Mouse (Mus musculus) liver, embryonic 13.5 days (tissue): ENCODE data around the gene Rpl28. TPM values are rescaled to one million over a fixed set of nuclear protein-coding genes. Genes with fewer than 3 reads are reported as not detected.
"Not testable (repeated sequence)": the region's sequence is repeated elsewhere in the genome, so short reads cannot be mapped to it uniquely, and the experiment has no call there.

Source experiments
- ATAC-seq: fragments of 200-750 bp; cut with Nextera tagmentation; 2 replicates; pipeline ENCODE4 v1.8.0; 2017; ENCODE audit warnings: low read depth, mild to moderate bottlenecking, moderate number of reproducible peaks, moderate library complexity
- DNase-seq: peaks from one replicate; pipeline ENCODE4 v3.0.0; 2022
- H3K27ac ChIP-seq: fragments of 300-500 bp; sonication (generic); 2 replicates; pipeline ENCODE4 v1.5.1; 2015; ENCODE audit warnings: moderate library complexity, mild to moderate bottlenecking, inconsistent platforms
- H3K27me3 ChIP-seq: fragments of 300-500 bp; sonication (generic); 2 replicates; pipeline ENCODE4 v1.6.1; 2015; ENCODE audit warnings: mild to moderate bottlenecking, inconsistent platforms
- H3K36me3 ChIP-seq: fragments of 300-500 bp; sonication (generic); 2 replicates; pipeline ENCODE4 v1.6.1; 2015; ENCODE audit warnings: mild to moderate bottlenecking, inconsistent platforms
- H3K4me1 ChIP-seq: fragments of 300-500 bp; sonication (generic); replicated peaks from 2 replicates; pipeline ENCODE4 v1.6.1; 2015; ENCODE audit warnings: inconsistent platforms
- H3K4me2 ChIP-seq: fragments of 300-500 bp; sonication (generic); 2 replicates; pipeline ENCODE4 v1.6.1; 2015; ENCODE audit warnings: inconsistent platforms, mild to moderate bottlenecking, moderate library complexity
- H3K4me3 ChIP-seq: fragments of 300-500 bp; sonication (generic); replicated peaks from 2 replicates; pipeline ENCODE4 v1.5.1; 2015; ENCODE audit warnings: mild to moderate bottlenecking, inconsistent platforms
- H3K9ac ChIP-seq: fragments of 300-500 bp; sonication (generic); 2 replicates; pipeline ENCODE4 v1.6.1; 2015; ENCODE audit warnings: mild to moderate bottlenecking, inconsistent platforms
- H3K9me3 ChIP-seq: fragments of 300-500 bp; sonication (generic); replicated peaks from 2 replicates; pipeline ENCODE4 v1.6.1; 2016; ENCODE audit warnings: inconsistent platforms
- WGBS: fragments of 180-500 bp; shearing (Covaris S2); methylation state at CpG from one replicate; pipeline ENCODE4 v1.1.7; 2015; ENCODE audit not compliant: insufficient replicate concordance; 5-methylcytosine and 5-hydroxymethylcytosine counted together
- polyA plus RNA-seq: library from polyadenylated mRNA; unstranded; fragments of >200 nt; fragmentation: Nextera tagmentation; extraction: Ambion mirVana; gene quantifications from 2 replicates; pipeline ENCODE4 v1.2.1, GENCODE M21; 2015

Rpl28 gene
- polyA plus RNA-seq, 1 experiment from 2014 or later, result 279 TPM

DNA sequence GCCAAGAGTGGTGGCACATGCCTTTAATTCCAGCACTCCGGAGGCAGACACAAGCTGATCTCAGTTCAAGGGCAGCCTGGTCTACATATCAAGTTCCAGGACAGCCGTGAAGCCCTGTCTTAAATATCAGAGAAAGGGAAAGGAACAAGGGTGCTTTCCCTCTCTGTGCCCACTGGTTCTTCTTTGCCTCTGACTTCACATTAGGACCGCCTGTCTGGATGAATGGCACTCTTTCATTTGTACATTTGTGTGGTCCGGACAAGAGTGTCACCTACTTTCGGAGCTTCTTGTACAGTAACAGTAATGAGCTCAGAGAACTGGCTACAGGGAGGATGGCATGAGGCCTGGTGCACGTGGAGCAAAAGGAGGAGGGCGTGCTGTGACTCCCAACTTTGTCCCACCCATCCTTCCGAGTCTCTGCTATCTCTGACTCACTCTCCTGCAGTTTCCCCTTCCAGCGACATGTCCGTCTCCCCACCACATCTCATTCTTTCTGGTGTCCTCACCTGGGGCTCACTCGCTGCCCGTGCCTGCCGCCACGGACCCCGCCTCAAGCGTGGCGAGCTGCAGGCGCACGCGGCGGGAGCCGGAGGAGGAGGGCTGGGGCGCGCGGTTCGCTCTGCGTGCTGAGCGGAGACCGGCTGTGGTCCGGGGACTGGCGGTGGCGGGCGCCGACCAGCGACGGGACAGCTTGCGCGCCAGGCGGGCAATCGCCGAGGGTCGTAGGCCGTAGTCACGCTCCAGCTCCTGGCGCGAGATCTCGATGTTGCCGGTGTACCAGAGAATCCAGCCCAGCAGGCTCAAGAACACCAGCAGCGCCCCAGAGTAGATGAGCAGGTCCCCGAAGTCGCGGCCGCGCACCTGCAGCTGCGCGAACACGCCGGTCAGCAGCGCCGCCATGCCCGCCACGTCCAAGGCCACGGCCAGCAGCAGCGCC is 3.9 kb upstream of the Rpl28 start:
- H3K27ac ChIP-seq, result peak overlapping the region; percentile 81
- H3K27me3 ChIP-seq, result no peaks in the 10 kb centered on the region
- H3K4me1 ChIP-seq, result peaks cover 53% of the 10 kb centered on the region
- peaks cover 20% of the 10 kb centered on the region for H3K36me3 ChIP-seq
- DNase-seq (peak; percentile 60), ATAC-seq (peak; percentile 45)
- H3K4me2 ChIP-seq, result peak overlapping the region; percentile 96
- peak overlapping the region; percentile 91 for H3K9ac ChIP-seq
- H3K4me3 ChIP-seq, result peak overlapping the region; percentile 76
- 2% methylated on average over 64 of the region's 64 CpGs for WGBS
- H3K9me3 ChIP-seq, result no peaks in the 10 kb centered on the region

DNA sequence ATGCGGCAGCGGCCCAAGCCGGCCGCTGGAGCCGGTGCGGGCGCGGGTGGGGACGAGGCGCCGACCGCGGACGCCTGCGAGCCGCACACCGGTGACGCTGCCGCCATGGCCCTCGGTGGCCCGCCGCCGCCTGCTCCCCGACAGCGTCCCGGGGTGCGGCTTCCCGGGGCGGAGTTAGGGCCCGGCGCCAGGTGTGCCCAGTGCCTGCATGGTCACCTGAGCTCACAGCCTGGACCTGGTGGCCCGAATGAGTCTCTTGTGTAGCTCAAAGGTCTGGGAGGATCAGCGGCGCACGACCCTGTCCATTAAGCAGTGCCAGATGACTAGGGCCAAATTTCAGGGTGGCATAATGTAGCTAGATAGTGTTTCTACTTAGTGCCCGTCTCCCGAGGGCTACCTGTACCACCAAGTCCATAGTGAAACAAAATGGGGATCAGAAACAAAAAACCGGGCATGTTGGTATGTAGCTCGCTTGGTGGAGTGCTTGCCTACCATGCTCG is 3.2 kb upstream of the Rpl28 start, which contains the start of gene Tmem238:
Tmem238 (minus strand) TSS at position 221 of the 500 bp plus-strand sequence.
- DNase-seq (peak; percentile 51), ATAC-seq (peak; percentile 25)
- Histone ChIP-seq H3K36me3 (peaks cover 25% of the 10 kb centered on the region), H3K4me1 (peaks cover 53% of the 10 kb centered on the region), H3K27me3 (no peaks in the 10 kb centered on the region), H3K4me2 (peak within 1 kb of the TSS; percentile 96), H3K9me3 (no peaks in the 10 kb centered on the region), H3K27ac (peak within 1 kb of the TSS; percentile 81), H3K4me3 (peak within 1 kb of the TSS; percentile 76), H3K9ac (peak within 1 kb of the TSS; percentile 91)
- WGBS, result 7% methylated on average over 40 of the region's 40 CpGs

DNA sequence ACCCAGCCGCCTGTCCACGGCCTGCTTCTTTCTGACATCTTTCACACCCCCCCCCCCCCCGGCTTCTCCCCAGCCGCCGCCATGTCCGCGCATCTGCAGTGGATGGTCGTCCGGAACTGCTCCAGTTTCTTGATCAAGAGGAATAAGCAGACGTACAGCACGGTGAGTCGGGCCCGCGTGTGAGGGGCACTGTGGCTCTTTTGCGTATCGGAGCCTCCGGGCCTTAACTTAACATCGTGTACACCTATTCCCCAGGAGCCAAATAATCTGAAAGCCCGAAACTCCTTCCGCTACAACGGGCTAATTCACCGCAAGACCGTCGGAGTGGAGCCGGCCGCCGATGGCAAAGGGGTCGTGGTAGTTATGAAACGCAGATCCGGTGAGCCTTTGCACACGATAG is 574 bp downstream of the Rpl28 start:
- H3K9ac ChIP-seq, result peak overlapping the region; percentile 96
- WGBS, result under 1% methylated on average over 31 of the region's 31 CpGs

DNA sequence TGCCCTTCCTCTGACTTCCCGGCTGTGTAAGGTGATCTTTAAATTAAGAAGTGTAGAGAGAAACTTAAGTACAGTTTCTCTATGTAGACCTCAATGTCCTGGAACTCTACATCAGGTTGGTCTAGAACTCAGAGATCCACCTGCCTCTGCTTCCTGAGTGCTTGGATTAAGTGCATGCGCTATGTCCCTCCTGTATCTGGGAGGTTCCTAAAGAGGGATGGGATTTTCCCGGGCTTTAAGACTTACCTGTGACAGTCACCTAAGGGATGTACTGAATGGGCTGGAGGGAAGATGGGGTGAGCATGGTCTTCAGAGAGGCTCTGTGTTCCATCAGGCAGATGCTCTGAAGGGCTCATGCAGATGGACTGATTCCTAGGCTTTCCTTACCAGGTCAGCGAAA is 1.0 kb downstream of the Rpl28 start:
- 23% methylated on average over 4 of the region's 4 CpGs for WGBS
- peaks cover 47% of the 10 kb centered on the region for H3K36me3 ChIP-seq
- peak overlapping the region; percentile 96 for H3K9ac ChIP-seq
- H3K4me3 ChIP-seq, result peak overlapping the region; percentile 92
- H3K9me3 ChIP-seq, result no peaks in the 10 kb centered on the region
- DNase-seq (no peak), ATAC-seq (no peak)
- H3K4me2 ChIP-seq, result peak overlapping the region; percentile 82
- H3K27me3 ChIP-seq, result no peaks in the 10 kb centered on the region
- peak overlapping the region; percentile 95 for H3K27ac ChIP-seq
- peaks cover 49% of the 10 kb centered on the region for H3K4me1 ChIP-seq

More for the DNA sequence above, 574 bp downstream of the Rpl28 start:
- not testable (repeated sequence) for DNase-seq, ATAC-seq, H3K27me3 ChIP-seq, H3K9me3 ChIP-seq
- peaks cover 53% of the 10 kb centered on the region for H3K4me1 ChIP-seq
- peaks cover 47% of the 10 kb centered on the region for H3K36me3 ChIP-seq
- H3K4me2 ChIP-seq, result peak overlapping the region; percentile 82
- peak overlapping the region; percentile 92 for H3K4me3 ChIP-seq
- H3K27ac ChIP-seq, result peak overlapping the region; percentile 95

DNA sequence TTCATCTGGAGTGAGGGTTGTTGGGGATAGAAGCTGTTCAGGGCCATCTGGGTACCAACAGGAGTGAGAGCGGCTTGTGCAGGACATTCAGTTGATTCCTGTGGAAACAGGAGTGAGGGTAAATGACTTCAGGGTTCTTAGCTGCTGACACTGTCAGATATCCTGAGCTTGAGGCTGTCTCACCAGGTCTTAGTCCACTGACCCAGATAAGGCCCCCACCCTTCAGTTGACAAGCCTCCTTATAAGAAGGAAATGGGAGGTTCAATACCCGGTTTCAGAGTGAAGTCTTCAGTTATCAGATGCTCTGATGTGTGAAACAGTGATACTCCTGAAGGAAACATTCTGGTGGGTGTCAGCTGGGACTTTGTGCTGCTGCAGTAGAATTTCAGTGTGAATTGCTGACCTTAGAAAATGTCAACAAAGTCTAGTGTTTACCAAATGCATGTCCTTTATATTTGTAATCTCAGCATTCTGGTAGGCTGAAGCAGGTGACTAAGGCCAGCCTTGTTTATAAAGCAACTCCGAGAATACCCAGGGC is 2.0 kb downstream of the Rpl28 start:
- H3K9me3 ChIP-seq, result no peaks in the 10 kb centered on the region
- DNase-seq (no peak), ATAC-seq (0 out of 2 replicates have a peak, but pooled peaks have one; percentile 4)
- H3K27ac ChIP-seq, result peak overlapping the region; percentile 95
- H3K36me3 ChIP-seq, result peaks cover 53% of the 10 kb centered on the region
- WGBS, result 50% methylated on average over 3 of the region's 3 CpGs
- H3K4me1 ChIP-seq, result peaks cover 41% of the 10 kb centered on the region
- H3K27me3 ChIP-seq, result no peaks in the 10 kb centered on the region
- peak overlapping the region; percentile 96 for H3K9ac ChIP-seq
- H3K4me2 ChIP-seq, result peak overlapping the region; percentile 82
- H3K4me3 ChIP-seq, result peak overlapping the region; percentile 92

DNA sequence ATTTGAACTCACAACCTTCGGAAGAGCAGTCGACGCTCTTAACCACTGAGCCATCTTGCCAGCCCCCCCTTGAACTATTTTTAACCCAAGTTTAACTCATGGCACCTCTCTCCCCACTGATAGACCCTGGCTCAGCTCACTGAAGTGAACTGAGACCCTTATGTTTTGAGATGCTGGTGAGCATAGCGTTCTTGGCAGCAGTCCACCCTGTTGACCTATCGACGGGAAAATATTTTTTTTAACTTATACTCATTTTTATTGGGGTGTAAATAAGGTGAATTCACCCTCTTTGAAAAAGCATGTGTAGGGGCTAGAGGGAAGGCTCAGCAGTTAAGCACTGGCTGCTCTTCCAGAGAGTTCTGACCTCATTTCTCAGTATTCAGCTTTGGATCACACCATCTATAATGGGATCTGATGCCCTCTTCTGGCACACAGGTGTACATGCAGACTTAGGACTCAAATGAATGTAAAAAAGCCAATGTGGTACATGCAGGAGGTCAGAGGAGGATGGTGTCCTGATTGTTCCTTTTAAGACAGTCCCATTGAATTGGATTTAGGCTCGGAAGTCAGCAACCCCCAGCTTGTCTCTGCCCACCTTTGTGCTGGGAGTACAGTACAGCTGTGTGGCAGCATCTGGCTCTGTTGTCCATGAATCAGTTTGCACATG is 3.2 kb downstream of the Rpl28 start:
- ATAC-seq, result no peak
- DNase-seq, result no peak
- peaks cover 35% of the 10 kb centered on the region for H3K4me1 ChIP-seq
- H3K36me3 ChIP-seq, result peaks cover 53% of the 10 kb centered on the region
- no peak overlapping the region for H3K4me3 ChIP-seq
- no peak overlapping the region for H3K4me2 ChIP-seq
- no peaks in the 10 kb centered on the region for H3K9me3 ChIP-seq
- no peaks in the 10 kb centered on the region for H3K27me3 ChIP-seq
- WGBS, result 66% methylated on average over 7 of the region's 7 CpGs
- no peak overlapping the region for H3K9ac ChIP-seq
- H3K27ac ChIP-seq, result no peak overlapping the region; the same call in none of the 2 replicates

DNA sequence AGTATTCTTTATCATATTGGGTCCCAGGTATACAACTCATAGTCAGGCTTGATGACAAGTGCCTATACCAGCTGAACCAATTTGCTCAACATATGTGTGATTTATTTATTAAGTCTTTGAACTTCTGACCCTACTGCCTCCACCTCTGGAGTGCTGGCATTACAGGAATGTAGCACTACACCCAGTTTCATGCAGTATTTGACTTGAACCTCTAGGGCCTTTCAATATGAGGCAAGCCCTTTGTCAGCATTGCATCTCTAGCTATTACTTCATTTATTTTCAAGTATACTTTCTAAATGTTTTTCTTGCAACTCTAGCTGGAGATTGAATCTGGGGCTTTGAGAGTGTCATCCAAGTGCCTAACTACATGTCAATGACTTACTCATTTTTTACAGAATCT is 9.6 kb downstream of the Rpl28 start:
- Histone ChIP-seq H3K9ac (no peak overlapping the region), H3K4me3 (no peak overlapping the region), H3K27ac (no peak overlapping the region), H3K27me3 (no peaks in the 10 kb centered on the region), H3K4me2 (no peak overlapping the region), H3K9me3 (no peaks in the 10 kb centered on the region), H3K4me1 (peaks cover 13% of the 10 kb centered on the region), H3K36me3 (peaks cover 64% of the 10 kb centered on the region)
- DNase-seq, result no peak
- no peak for ATAC-seq

DNA sequence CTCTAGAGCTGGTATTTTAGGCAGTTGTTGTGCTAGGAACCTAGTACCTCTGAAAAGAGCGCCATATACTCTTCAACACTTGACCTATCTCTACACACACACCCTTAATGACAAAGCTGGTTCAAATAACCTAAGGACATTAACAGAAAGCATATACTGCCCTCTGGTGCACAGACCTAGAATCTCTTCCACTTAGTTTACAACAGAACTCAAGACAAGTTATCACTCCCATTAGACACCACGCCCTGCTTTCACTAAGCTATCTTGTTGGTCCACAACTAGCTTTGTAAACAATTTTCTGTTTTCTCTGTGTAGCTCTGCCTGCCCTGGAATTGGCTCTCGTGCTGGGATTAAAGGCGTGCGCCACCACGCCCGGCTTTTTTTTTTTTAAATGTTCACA is 14.0 kb downstream of the Rpl28 start:
- Histone ChIP-seq H3K9ac (peak overlapping the region; percentile 7; the same call in 1 of the 2 replicates), H3K36me3 (peaks cover 84% of the 10 kb centered on the region), H3K9me3 (no peaks in the 10 kb centered on the region), H3K4me1 (peaks cover 50% of the 10 kb centered on the region), H3K4me3 (0 out of 2 replicates have a peak overlapping the region, but pooled peaks have one; percentile 2), H3K27ac (peak overlapping the region; percentile 86), H3K4me2 (peak overlapping the region; percentile 31), H3K27me3 (no peaks in the 10 kb centered on the region)
- 39% methylated on average over 7 of the region's 7 CpGs for WGBS
- peak; percentile 85 for ATAC-seq
- DNase-seq, result peak; percentile 70

DNA sequence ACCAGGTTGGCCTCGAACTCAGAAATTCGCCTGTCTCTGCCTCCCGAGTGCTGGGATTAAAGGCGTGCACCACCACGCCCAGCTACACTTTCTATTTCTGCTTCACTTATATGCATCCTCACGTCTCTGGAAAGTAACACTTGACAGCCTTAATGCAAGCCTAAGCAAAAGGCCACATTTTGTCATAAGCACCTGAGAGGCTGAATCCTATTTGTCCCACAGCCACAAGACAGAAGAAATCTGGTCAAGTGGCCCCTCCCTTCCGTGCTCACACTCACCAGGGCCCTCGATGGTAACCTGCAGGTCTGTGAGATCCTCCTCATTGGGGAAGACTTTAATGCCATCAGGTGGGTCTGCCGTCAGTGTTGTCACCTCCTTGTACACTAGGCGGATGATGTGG is 18.5 kb downstream of the Rpl28 start:
- H3K27me3 ChIP-seq, H3K9me3 ChIP-seq, ATAC-seq, DNase-seq: not testable (repeated sequence)
- H3K4me1 ChIP-seq, result peaks cover 55% of the 10 kb centered on the region
- peak overlapping the region; percentile 92 for H3K27ac ChIP-seq
- WGBS, result 15% methylated on average over 10 of the region's 10 CpGs
- H3K4me2 ChIP-seq, result peak overlapping the region; percentile 89
- peak overlapping the region; percentile 100 for H3K9ac ChIP-seq
- H3K36me3 ChIP-seq, result peaks cover 51% of the 10 kb centered on the region
- peak overlapping the region; percentile 88 for H3K4me3 ChIP-seq

DNA sequence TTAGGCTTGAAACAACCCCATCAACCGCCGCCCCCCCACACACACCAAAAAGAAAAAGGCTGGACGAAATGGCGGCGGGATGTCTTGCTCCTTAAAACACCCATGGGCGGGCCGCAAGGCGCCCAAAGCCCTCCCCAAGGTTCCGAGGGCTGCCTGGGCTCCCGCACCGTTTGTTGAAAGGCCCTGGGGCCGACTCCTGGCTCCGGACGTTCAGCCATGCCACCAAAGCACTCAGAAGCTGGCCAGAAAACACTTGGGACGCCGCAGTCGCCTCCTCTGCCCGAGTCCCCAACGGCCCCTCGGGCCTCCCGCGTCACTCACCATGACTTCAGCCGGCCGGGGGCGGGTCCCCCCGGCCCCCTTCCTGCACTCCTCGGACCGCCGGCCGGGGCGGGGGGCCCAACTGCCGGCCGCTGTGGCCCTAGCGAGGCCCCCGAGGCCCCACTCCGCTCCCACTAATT is 19.2 kb downstream of the Rpl28 start:
- 1% methylated on average over 30 of the region's 36 CpGs for whole genome bisulfite sequencing
- Histone ChIP-seq H3K4me3 (peak overlapping the region; percentile 88), H3K27me3 (no peaks in the 10 kb centered on the region), H3K27ac (peak overlapping the region; percentile 92), H3K9ac (peak overlapping the region; percentile 100), H3K4me2 (peak overlapping the region; percentile 89), H3K36me3 (peaks cover 44% of the 10 kb centered on the region), H3K9me3 (no peaks in the 10 kb centered on the region), H3K4me1 (peaks cover 48% of the 10 kb centered on the region)
- ATAC-seq (no peak; the same call in 1 of the 2 replicates), DNase-seq (no peak)
